Mouse (Mus musculus): ENCODE measurements around the gene Gm45623.

Gm45623 gene

GRCm38 (mm10) chr13:56703222-56703870, 50.3 kb downstream of the Gm45623 start:
- intact Hi-C loops (cut with DNase I): loop anchor here (5.0 kb wide), 1 partner anchor 34 kb away; no protein-coding TSS in a partner anchor

- intact Hi-C loops (cut with DNase I): loop anchor here (5.0 kb wide), 1 partner anchor 35 kb away; no protein-coding TSS in a partner anchor
Measured at GRCm38 (mm10) chr13:56702469-56703221, 51.0 kb downstream of the Gm45623 start, which contains the start of gene Smad5. TSS of gene Smad5 (plus strand) at chr13:56703010.

Data from adrenal gland (tissue).